In genomic region chr11:35979266-35979732, GRCm38 (mm10) we compare ENCODE assay signal across 8 mouse cellular contexts. TPM values are rescaled to one million over a fixed set of nuclear protein-coding genes. Genes with fewer than 3 reads are reported as not detected.
DNase-seq lines count a peak whose midpoint lies in the region; ATAC-seq and TF ChIP-seq lines count a peak whose summit lies in the region.

No protein-coding gene starts in this region.

- H3K4me1 ChIP-seq in ES-E14 (ENCODE audit: control insufficient read depth in 2 of 2, insufficient read depth in 2 of 2, low read length in 2 of 2, poor library complexity in 1 of 2) = peaks cover 4 to 26% of the 10 kb centered on the region in 2 experiments
- H3K4me1 ChIP-seq in hindbrain, embryonic 14.5 days (replicated peaks; ENCODE audit: control insufficient read depth, insufficient read depth, low read length) = peaks cover 23% of the 10 kb centered on the region
- peaks cover 4% of the 10 kb centered on the region; the same call in 1 of the 2 replicates for H3K4me1 ChIP-seq in liver, embryonic 12.5 days

- H3K4me3 ChIP-seq in ES-E14 (ENCODE audit: insufficient read depth in 1 of 2, low read depth in 1 of 2, low read length in 2 of 2, poor library complexity in 1 of 2, severe bottlenecking in 1 of 2) = peak overlapping the region; percentile 94 to 97
- peak overlapping the region; percentile 78 for H3K4me3 ChIP-seq in hindbrain, embryonic 14.5 days (replicated peaks; ENCODE audit: low read length)
- H3K4me3 ChIP-seq in liver, embryonic 12.5 days = peak overlapping the region; percentile 56

- DNase-seq in adrenal gland, postnatal 25 days = peak; percentile 29
- no peak for DNase-seq in adrenal gland, postnatal 4 days (ENCODE audit: low spot score in 2 of 2)
- DNase-seq in ES-E14 (ENCODE audit: low read depth, low spot score) (no peak), adipocyte (ENCODE audit: low spot score) (no peak)
- DNase-seq in hindbrain, embryonic 14.5 days (ENCODE audit: low spot score) = no peak
- no peak for DNase-seq in urinary bladder, adult 18-20 months (ENCODE audit: low spot score in 2 of 2)
- DNase-seq in ovary, postnatal 36 days (ENCODE audit: low spot score) = no peak

- peak overlapping the region; percentile 88 for H3K9ac ChIP-seq in ES-E14 (ENCODE audit: insufficient read depth, low read depth, low read length, poor library complexity, severe bottlenecking)
- H3K9ac ChIP-seq in hindbrain, embryonic 14.5 days = peak overlapping the region; percentile 73
- H3K9ac ChIP-seq in liver, embryonic 12.5 days = peak overlapping the region; percentile 55; the same call in 1 of the 2 replicates

- no peaks in the 10 kb centered on the region for H3K9me3 ChIP-seq in ES-E14 (ENCODE audit: control insufficient read depth, insufficient read depth, low read depth, low read length)
- no peaks in the 10 kb centered on the region for H3K9me3 ChIP-seq in hindbrain, embryonic 14.5 days (ENCODE audit: control insufficient read depth, low read length)
- no peaks in the 10 kb centered on the region for H3K9me3 ChIP-seq in liver, embryonic 12.5 days (replicated peaks)

- no peak; the same call in 1 of the 2 replicates for ATAC-seq in hindbrain, embryonic 14.5 days (ENCODE audit: low FRiP score)
- no peak for ATAC-seq in liver, embryonic 12.5 days

- H3K27me3 ChIP-seq in hindbrain, embryonic 14.5 days (ENCODE audit: control insufficient read depth, insufficient read depth, low read length) = no peaks in the 10 kb centered on the region; the same call in 1 of the 2 replicates
- H3K27me3 ChIP-seq in liver, embryonic 12.5 days (replicated peaks) = peaks cover 66% of the 10 kb centered on the region

- H3K4me2 ChIP-seq in hindbrain, embryonic 14.5 days (replicated peaks) = peak overlapping the region; percentile 68
- H3K4me2 ChIP-seq in liver, embryonic 12.5 days = peak overlapping the region; percentile 61

- 0% methylated on average over 11 of the region's 12 CpGs for WGBS in hindbrain, embryonic 14.5 days
- WGBS in liver, embryonic 12.5 days (ENCODE audit: insufficient replicate concordance) = 5% methylated on average over 10 of the region's 12 CpGs

- in situ Hi-C loops in ES-E14 (cut with MboI; ENCODE audit: low sequenced_read_pairs in 2 of 2, unreplicated experiment in 2 of 2) = no loop called here

- peaks cover 2% of the 10 kb centered on the region; the same call in 1 of the 2 replicates for H3K36me3 ChIP-seq in ES-E14 (ENCODE audit: control insufficient read depth, insufficient read depth, low read length, poor library complexity, severe bottlenecking)
- H3K36me3 ChIP-seq in hindbrain, embryonic 14.5 days (replicated peaks; ENCODE audit: control insufficient read depth, insufficient read depth) = no peaks in the 10 kb centered on the region
- H3K36me3 ChIP-seq in liver, embryonic 12.5 days = no peaks in the 10 kb centered on the region

- H3K27ac ChIP-seq in ES-E14 (ENCODE audit: insufficient read depth, low read depth, low read length, poor library complexity, severe bottlenecking) = no peak overlapping the region
- peak overlapping the region; percentile 70; the same call in 1 of the 2 replicates for H3K27ac ChIP-seq in hindbrain, embryonic 14.5 days
- no peak overlapping the region for H3K27ac ChIP-seq in liver, embryonic 12.5 days

TF ChIP-seq in ES-E14, 5 proteins besides CTCF, POLR2A, EP300 and RAD21:
- TF ChIP-seq CHD2 (IDR thresholded peaks at IDR 0.05; ENCODE audit: low read depth, low read length) = no peak
- TF ChIP-seq ZC3H11A (IDR thresholded peaks at IDR 0.05; ENCODE audit: borderline replicate concordance, low read depth, low read length) = no peak
- TF ChIP-seq HCFC1 (IDR thresholded peaks at IDR 0.05; ENCODE audit: borderline replicate concordance, insufficient read depth, low read length) = no peak
- no peak for TF ChIP-seq MAFK (IDR thresholded peaks at IDR 0.05; ENCODE audit: insufficient read depth, low read depth, low read length)
- no peak for TF ChIP-seq ZNF384 (IDR thresholded peaks at IDR 0.05; ENCODE audit: low read depth, low read length)

RNA-seq across cellular contexts. Expression of gene Wwc1, which starts 1.0 kb away (rescaled TPM):
- 80.2 and 103 TPM in 2 replicates for total RNA-seq in adrenal gland, postnatal 25 days (2021)
- 10 to 100 TPM; 39.6 to 57.7 TPM for total RNA-seq in adrenal gland, postnatal 4 days (2021)
- 30.4 and 39.3 TPM in 2 replicates for total RNA-seq in ES-E14 (2012; rRNA removed)
- polyA plus RNA-seq in hindbrain, embryonic 14.5 days (2014; fragmentation: Nextera tagmentation; extraction: Ambion mirVana) = 9.3 and 10.1 TPM in 2 replicates
- polyA plus RNA-seq in liver, embryonic 12.5 days (2016; fragmentation: Nextera tagmentation; extraction: Ambion mirVana) = 3.0 and 3.1 TPM in 2 replicates
